Mouse (Mus musculus) heart, postnatal 25 days (tissue): ENCODE results near the gene Aym1. TPM values are rescaled to one million over a fixed set of nuclear protein-coding genes. Genes with fewer than 3 reads are reported as not detected.
A peak's percentile ranks its signal among the peaks of the same experiment; 100 is the strongest.
"Not testable (repeated sequence)": the region's sequence is repeated elsewhere in the genome, so short reads cannot be mapped to it uniquely, and the experiment has no call there.

ENCODE experiments used
- DNase-seq: peaks from one replicate; pipeline ENCODE4 v3.0.0; 2022; ENCODE audit warnings: low spot score
- intact Hi-C: fragments of 180-260 bp; cut with DNase I; formaldehyde crosslinking; loops from one replicate; pipeline ENCODE4 v1.15.1; 2025
- total RNA-seq, 2 experiments: library from RNA; stranded (reverse); gene quantifications; 2 replicates each; pipeline ENCODE4 v1.2.3; 2021

Aym1 gene
- total RNA-seq, 2 experiments from 2014 or later, result not detected

GRCm38 (mm10) chr5:113351768-113352167 is 5.3 kb upstream of the Aym1 start:
- intact Hi-C loops, result no loop called here
- no peak for DNase-seq

- no peak for DNase-seq
- intact Hi-C loops, result no loop called here
These were observed 4.5 kb upstream of the Aym1 start for GRCm38 (mm10) chr5:113352636-113353035.

GRCm38 (mm10) chr5:113354311-113354710 is 2.8 kb upstream of the Aym1 start:
- DNase-seq, result no peak
- intact Hi-C loops, result no loop called here

- DNase-seq, result no peak
- intact Hi-C loops, result no loop called here
These were observed 562 bp downstream of the Aym1 start for GRCm38 (mm10) chr5:113357656-113358055.

- intact Hi-C loops, result no loop called here
- no peak for DNase-seq
These were observed 1.7 kb downstream of the Aym1 start for GRCm38 (mm10) chr5:113358833-113359232.

GRCm38 (mm10) chr5:113361283-113361682 is 4.2 kb downstream of the Aym1 start:
- intact Hi-C loops, result no loop called here
- DNase-seq, result no peak

GRCm38 (mm10) chr5:113362258-113362996 is 5.3 kb downstream of the Aym1 start:
- intact Hi-C loops, result no loop called here
- no peak for DNase-seq

- intact Hi-C loops, result no loop called here
- DNase-seq, result no peak
These were observed 6.1 kb downstream of the Aym1 start for GRCm38 (mm10) chr5:113363177-113363576.

GRCm38 (mm10) chr5:113365921-113366320 is 8.8 kb downstream of the Aym1 start:
- intact Hi-C loops, result loop anchor here (1.0 to 2.0 kb wide), 4 partner anchors 105 to 449 kb away; partner anchors contain the start of gene 1700069L16Rik
- peak; percentile 42 for DNase-seq

GRCm38 (mm10) chr5:113367726-113368125 is 10.6 kb downstream of the Aym1 start:
- intact Hi-C loops, result loop anchor here (2.0 kb wide), 2 partner anchors 103 to 447 kb away; no protein-coding TSS in a partner anchor

GRCm38 (mm10) chr5:113369262-113369868 is 12.3 kb downstream of the Aym1 start:
- intact Hi-C loops, result no loop called here
- no peak for DNase-seq

More at GRCm38 (mm10) chr5:113367726-113368125, 10.6 kb downstream of the Aym1 start:
- DNase-seq, result not testable (repeated sequence)

GRCm38 (mm10) chr5:113372449-113372848 is 15.4 kb downstream of the Aym1 start:
- DNase-seq, result no peak
- intact Hi-C loops, result no loop called here

GRCm38 (mm10) chr5:113372995-113373950 is 16.2 kb downstream of the Aym1 start:
- no peak for DNase-seq
- intact Hi-C loops, result no loop called here

- no peak for DNase-seq
These were observed 17.2 kb downstream of the Aym1 start for GRCm38 (mm10) chr5:113374290-113374689.

GRCm38 (mm10) chr5:113375783-113376182 is 18.7 kb downstream of the Aym1 start:
- intact Hi-C loops, result no loop called here
- DNase-seq, result no peak

More at GRCm38 (mm10) chr5:113374290-113374689, 17.2 kb downstream of the Aym1 start:
- intact Hi-C loops, result no loop called here

GRCm38 (mm10) chr5:113376292-113376691 is 19.2 kb downstream of the Aym1 start:
- no peak for DNase-seq
- intact Hi-C loops, result no loop called here

GRCm38 (mm10) chr5:113379416-113379815 is 22.3 kb downstream of the Aym1 start:
- intact Hi-C loops, result no loop called here
- DNase-seq, result no peak

- no peak for DNase-seq
- intact Hi-C loops, result no loop called here
These were observed 23.5 kb downstream of the Aym1 start for GRCm38 (mm10) chr5:113380553-113380952.

GRCm38 (mm10) chr5:113382580-113382979 is 25.5 kb downstream of the Aym1 start:
- intact Hi-C loops, result no loop called here
- no peak for DNase-seq

- intact Hi-C loops, result no loop called here
- DNase-seq, result no peak
These were observed 36.7 kb downstream of the Aym1 start for GRCm38 (mm10) chr5:113393766-113394165.
